Mouse (Mus musculus): ENCODE data around the gene Acot7.

Acot7 gene

GRCm38 (mm10) chr4:152303172-152303571, 125.2 kb downstream of the Acot7 start:
- DNase-seq: no peak

- DNase-seq: no peak
These were observed 126.8 kb downstream of the Acot7 start for GRCm38 (mm10) chr4:152304685-152305084.

- DNase-seq: no peak
These were observed 128.1 kb downstream of the Acot7 start for GRCm38 (mm10) chr4:152305991-152306390.

- no peak for DNase-seq
These were observed 129.6 kb downstream of the Acot7 start for GRCm38 (mm10) chr4:152307542-152307941.

GRCm38 (mm10) chr4:152312186-152312585, 134.3 kb downstream of the Acot7 start:
- no peak for DNase-seq

GRCm38 (mm10) chr4:152313211-152313632, 135.3 kb downstream of the Acot7 start:
- DNase-seq: no peak

- no peak for DNase-seq
These were observed 136.0 kb downstream of the Acot7 start for GRCm38 (mm10) chr4:152313934-152314333.

GRCm38 (mm10) chr4:152315498-152316213, 137.7 kb downstream of the Acot7 start:
- no peak for DNase-seq

GRCm38 (mm10) chr4:152317631-152318033, 139.7 kb downstream of the Acot7 start:
- DNase-seq: no peak

GRCm38 (mm10) chr4:152318517-152319234, 140.7 kb downstream of the Acot7 start, which contains the start of gene Rnf207:
TSS of gene Rnf207 (minus strand) at chr4:152318993.
- peak; percentile 55 for DNase-seq
